ENCODE assay signal across 25 mouse cellular contexts in genomic region chr11:5158056-5158455, GRCm38 (mm10). TPM values are rescaled to one million over a fixed set of nuclear protein-coding genes. Genes with fewer than 3 reads are reported as not detected.
DNase-seq lines count a peak whose midpoint lies in the region; ATAC-seq lines count a peak whose summit lies in the region.
"Had no signal": no experiment of that assay in that cellular context is flagged by ENCODE, and none has a peak within 500 bp of the region (broad histone marks: within the 10 kb centered on the region; RNA-seq: fewer than 3 reads in every experiment).

No protein-coding gene starts in this region.

- H3K4me3 ChIP-seq in kidney, embryonic 15.5 days (replicated peaks) = no peak overlapping the region
- H3K4me3 ChIP-seq in hindbrain, embryonic 12.5 days = no peak overlapping the region
- H3K4me3 ChIP-seq: embryonic facial prominence, embryonic 13.5 days; embryonic facial prominence, embryonic 15.5 days; erythroblast, embryonic 14.5 days; forebrain, embryonic 10.5 days; forebrain, embryonic 12.5 days had no signal

- no peak overlapping the region for H3K27ac ChIP-seq in kidney, embryonic 15.5 days
- H3K27ac ChIP-seq in hindbrain, embryonic 12.5 days = no peak overlapping the region
- H3K27ac ChIP-seq: embryonic facial prominence, embryonic 13.5 days; embryonic facial prominence, embryonic 15.5 days; forebrain, embryonic 10.5 days; forebrain, embryonic 12.5 days had no signal

- DNase-seq in kidney, adult 18-20 months = no peak
- peak; percentile 58 for DNase-seq in R1 (ENCODE audit: low read depth, low spot score)
- no peak for DNase-seq in urinary bladder, adult 18-20 months (ENCODE audit: low spot score in 2 of 2)
- DNase-seq: adrenal gland, adult 2 months; adrenal gland, postnatal 10 days; adrenal gland, postnatal 25 days; cerebellum, adult 11 months; cerebellum, adult 18-20 months; cerebellum, adult 8-10 months; cerebellum, adult 9-11 months; cerebellum, postnatal 14 days; cerebellum, postnatal 36 days; embryo, embryonic 11 days had no signal

- no peak overlapping the region for H3K4me2 ChIP-seq in kidney, embryonic 15.5 days
- H3K4me2 ChIP-seq in hindbrain, embryonic 12.5 days (replicated peaks) = no peak overlapping the region
- H3K4me2 ChIP-seq: embryonic facial prominence, embryonic 13.5 days; embryonic facial prominence, embryonic 15.5 days; forebrain, embryonic 12.5 days had no signal

- H3K9ac ChIP-seq in kidney, embryonic 15.5 days = no peak overlapping the region
- no peak overlapping the region for H3K9ac ChIP-seq in hindbrain, embryonic 12.5 days
- H3K9ac ChIP-seq: embryonic facial prominence, embryonic 13.5 days; embryonic facial prominence, embryonic 15.5 days; forebrain, embryonic 12.5 days had no signal

- H3K27me3 ChIP-seq in kidney, embryonic 15.5 days = no peaks in the 10 kb centered on the region
- H3K27me3 ChIP-seq in hindbrain, embryonic 12.5 days = peaks cover 2% of the 10 kb centered on the region; the same call in 1 of the 2 replicates
- H3K27me3 ChIP-seq: embryonic facial prominence, embryonic 13.5 days; embryonic facial prominence, embryonic 15.5 days had no signal

- no peaks in the 10 kb centered on the region for H3K9me3 ChIP-seq in kidney, embryonic 15.5 days (replicated peaks)
- H3K9me3 ChIP-seq in hindbrain, embryonic 12.5 days (replicated peaks) = 0 out of 2 replicates have a peak, but pooled peaks cover 5% of the 10 kb centered on the region
- H3K9me3 ChIP-seq: embryonic facial prominence, embryonic 15.5 days had no signal

- no peaks in the 10 kb centered on the region for H3K36me3 ChIP-seq in kidney, embryonic 15.5 days
- H3K36me3 ChIP-seq in hindbrain, embryonic 12.5 days = no peaks in the 10 kb centered on the region
- H3K36me3 ChIP-seq: embryonic facial prominence, embryonic 13.5 days; embryonic facial prominence, embryonic 15.5 days; forebrain, embryonic 10.5 days; forebrain, embryonic 12.5 days; G1E had no signal

- WGBS in kidney, embryonic 15.5 days = 75% methylated on average over 11 of the region's 11 CpGs
- WGBS in hindbrain, embryonic 12.5 days = 90% methylated on average over 11 of the region's 11 CpGs

- peaks cover 38% of the 10 kb centered on the region for H3K4me1 ChIP-seq in kidney, embryonic 15.5 days
- peaks cover 6% of the 10 kb centered on the region for H3K4me1 ChIP-seq in hindbrain, embryonic 12.5 days

- 0 out of 2 replicates have a peak, but pooled peaks have one; percentile 10 for ATAC-seq in kidney, embryonic 15.5 days (replicated peaks; ENCODE audit: low FRiP score)
- ATAC-seq in hindbrain, embryonic 12.5 days (ENCODE audit: low FRiP score) = no peak
- ATAC-seq: CD4-positive, CD25-positive, alpha-beta regulatory T cell, adult 4 months; forebrain, embryonic 14.5 days; forebrain, embryonic 16.5 days; Patski had no signal

RNA-seq across cellular contexts. Expression of gene Emid1, which starts 6.0 kb away (rescaled TPM):
- 190 and 191 TPM in 2 replicates for polyA plus RNA-seq in kidney, embryonic 15.5 days (2015; fragmentation: Nextera tagmentation; extraction: Ambion mirVana)
- 17.7 and 21.9 TPM in 2 replicates for polyA plus RNA-seq in hindbrain, embryonic 12.5 days (2016; fragmentation: Nextera tagmentation; extraction: Ambion mirVana)
- polyA plus RNA-seq: G1E, Patski had no signal

RNA-seq across cellular contexts. Expression of gene Ewsr1, which starts 59.0 kb away (rescaled TPM):
- polyA plus RNA-seq in kidney, embryonic 15.5 days (2015; fragmentation: Nextera tagmentation; extraction: Ambion mirVana) = 788 and 840 TPM in 2 replicates
- polyA plus RNA-seq in hindbrain, embryonic 12.5 days (2016; fragmentation: Nextera tagmentation; extraction: Ambion mirVana) = 823 and 828 TPM in 2 replicates

RNA-seq across cellular contexts. Expression of gene Rhbdd3, which starts 59.3 kb away (rescaled TPM):
- 26.4 and 31.9 TPM in 2 replicates for polyA plus RNA-seq in kidney, embryonic 15.5 days (2015; fragmentation: Nextera tagmentation; extraction: Ambion mirVana)
- 27.0 and 28.9 TPM in 2 replicates for polyA plus RNA-seq in hindbrain, embryonic 12.5 days (2016; fragmentation: Nextera tagmentation; extraction: Ambion mirVana)
